Mouse (Mus musculus) liver, embryonic 14.5 days (tissue): ENCODE data around the gene Grm8.

Experiments
- CTCF ChIP-seq: IDR thresholded peaks from 2 replicates; pipeline ENCODE4 v1.5.1; 2016; ENCODE audit warnings: antibody characterized with exemption, low read depth, control low read depth
- EP300 ChIP-seq: IDR thresholded peaks from 2 replicates; pipeline ENCODE4 v1.6.1; 2016; ENCODE audit warnings: antibody characterized with exemption, low read depth

- TF ChIP-seq CTCF (no peak), EP300 (no peak)
These were observed 232.8 kb downstream of the Grm8 start for GRCm38 (mm10) chr6:27902224-27902623.
